Mouse (Mus musculus) lung, postnatal 0 days (tissue): ENCODE results near the gene Dlgap4.

Experiments
- CTCF ChIP-seq: IDR thresholded peaks from 2 replicates; pipeline ENCODE4 v1.5.1; 2016; ENCODE audit warnings: antibody characterized with exemption, mild to moderate bottlenecking
- EP300 ChIP-seq: IDR thresholded peaks from 2 replicates; pipeline ENCODE4 v1.6.1; 2016; ENCODE audit warnings: antibody characterized with exemption, mild to moderate bottlenecking, control low read depth

DNA sequence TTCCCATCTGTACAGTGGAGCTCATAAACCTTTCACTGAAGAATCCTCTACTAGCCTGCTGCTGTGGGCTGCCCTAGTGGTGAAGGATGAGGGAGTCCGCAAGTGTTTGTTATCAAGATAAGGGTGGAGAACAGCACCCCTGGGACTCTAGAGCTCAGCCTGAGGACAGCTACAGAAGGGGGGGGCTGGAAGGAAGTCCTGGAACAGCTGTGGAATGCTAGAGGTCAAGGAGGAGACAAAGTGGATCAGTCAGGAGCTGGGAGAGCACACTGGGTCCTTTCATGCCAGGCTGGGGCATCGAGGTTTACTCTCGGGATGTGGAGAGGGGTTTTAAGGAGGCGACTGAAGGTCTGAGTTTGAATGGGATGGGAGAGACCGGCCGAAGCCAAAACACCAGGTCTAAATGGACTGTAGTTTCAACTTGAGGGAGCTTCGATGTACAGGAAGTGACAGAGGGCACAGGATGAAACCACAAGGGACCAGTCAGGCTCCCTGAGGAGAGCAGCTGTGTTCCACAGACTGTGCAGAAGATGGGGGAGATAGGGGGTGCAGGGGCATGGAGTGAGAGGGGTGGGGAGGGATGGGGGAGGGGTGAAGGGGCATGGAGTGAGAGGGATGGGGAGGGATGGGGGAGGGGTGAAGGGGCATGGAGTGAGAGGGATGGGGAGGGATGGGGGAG is 164.0 kb downstream of the Dlgap4 start:
- TF ChIP-seq CTCF: no peak
- no peak for TF ChIP-seq EP300
